Comparison of ENCODE assay signal across 14 mouse cellular contexts in genomic region chr9:98400185-98400894, GRCm38 (mm10). TPM values are rescaled to one million over a fixed set of nuclear protein-coding genes. Genes with fewer than 3 reads are reported as not detected.
A peak's percentile ranks its signal among the peaks of the same experiment; 100 is the strongest.
DNase-seq lines count a peak whose midpoint lies in the region; ATAC-seq and TF ChIP-seq lines count a peak whose summit lies in the region.
"Had no signal": no experiment of that assay in that cellular context is flagged by ENCODE, and none has a peak within 500 bp of the region (broad histone marks: within the 10 kb centered on the region; RNA-seq: fewer than 3 reads in every experiment).

No protein-coding gene starts in this region.

- H3K27me3 ChIP-seq in cerebellum, adult 2 months (ENCODE audit: control insufficient read depth, insufficient read depth, low read length) = 0 out of 2 replicates have a peak, but pooled peaks cover 1% of the 10 kb centered on the region
- no peaks in the 10 kb centered on the region for H3K27me3 ChIP-seq in forebrain, embryonic 15.5 days
- H3K27me3 ChIP-seq: neural tube, embryonic 15.5 days had no signal

- no peak overlapping the region for H3K4me2 ChIP-seq in forebrain, embryonic 15.5 days (replicated peaks)
- H3K4me2 ChIP-seq: neural tube, embryonic 15.5 days had no signal

- TF ChIP-seq POLR2A in cerebellum, adult 2 months (IDR thresholded peaks at IDR 0.05; ENCODE audit: borderline replicate concordance, insufficient read depth, low read length) = no peak

- TF ChIP-seq CTCF in cerebellum, adult 2 months (IDR thresholded peaks at IDR 0.05; ENCODE audit: borderline replicate concordance, insufficient read depth, low read depth, low read length) = no peak
- no peak for TF ChIP-seq CTCF in layer of hippocampus, adult 2 months (conservative IDR thresholded peaks at IDR 0.05)

- H3K4me3 ChIP-seq in cerebellum, adult 2 months (replicated peaks; ENCODE audit: insufficient read depth, low read depth, low read length) = no peak overlapping the region
- no peak overlapping the region for H3K4me3 ChIP-seq in layer of hippocampus, adult 2 months
- no peak overlapping the region for H3K4me3 ChIP-seq in forebrain, embryonic 15.5 days
- H3K4me3 ChIP-seq: neural tube, embryonic 15.5 days had no signal

- peaks cover 3% of the 10 kb centered on the region; the same call in 1 of the 2 replicates for H3K4me1 ChIP-seq in cerebellum, adult 2 months (ENCODE audit: control insufficient read depth, insufficient read depth, low read length)
- peaks cover 3% of the 10 kb centered on the region for H3K4me1 ChIP-seq in forebrain, embryonic 15.5 days
- H3K4me1 ChIP-seq: neural tube, embryonic 15.5 days had no signal

- H3K9ac ChIP-seq in forebrain, embryonic 15.5 days (replicated peaks) = no peak overlapping the region
- H3K9ac ChIP-seq: forebrain, postnatal 0 days; neural tube, embryonic 15.5 days had no signal

- intact Hi-C loops in left cerebral cortex, postnatal 4 days (cut with DNase I) = no loop called here

- no peak for ATAC-seq in forebrain, embryonic 15.5 days (replicated peaks)
- ATAC-seq in erythroblast, adult 5-6 weeks (replicated peaks; ENCODE audit: low FRiP score, poor library complexity, severe bottlenecking) = no peak
- ATAC-seq: forebrain, postnatal 0 days had no signal

- H3K27ac ChIP-seq in cerebellum, adult 2 months (ENCODE audit: insufficient read depth, low read length) = no peak overlapping the region
- 0 out of 2 replicates have a peak overlapping the region, but pooled peaks have one; percentile 36 for H3K27ac ChIP-seq in layer of hippocampus, adult 2 months
- no peak overlapping the region for H3K27ac ChIP-seq in forebrain, embryonic 15.5 days (replicated peaks)
- H3K27ac ChIP-seq: neural tube, embryonic 15.5 days had no signal

- H3K9me3 ChIP-seq in forebrain, embryonic 15.5 days = no peaks in the 10 kb centered on the region
- H3K9me3 ChIP-seq: G1E; neural tube, embryonic 15.5 days had no signal

- no peaks in the 10 kb centered on the region for H3K36me3 ChIP-seq in forebrain, embryonic 15.5 days
- H3K36me3 ChIP-seq: neural tube, embryonic 15.5 days had no signal

- WGBS in cerebellum, adult 2 months = 35% methylated on average over 13 of the region's 13 CpGs
- 56% methylated on average over 13 of the region's 13 CpGs for WGBS in forebrain, embryonic 15.5 days

- DNase-seq in cerebellum, adult 2 months = peak; percentile 19 to 37
- DNase-seq in cerebellum, adult 11 months = no peak
- DNase-seq in NIH3T3 (ENCODE audit: low read depth) = peak; percentile 45
- DNase-seq in layer of hippocampus, adult 2 months (ENCODE audit: low spot score in 2 of 2) = peak; percentile 27 to 69
- peak; percentile 19 for DNase-seq in left cerebral cortex, postnatal 4 days
- DNase-seq in spleen, adult 18-20 months = no peak
- DNase-seq: forebrain, postnatal 0 days; kidney, postnatal 14 days; liver; lung, postnatal 14 days had no signal

RNA-seq across cellular contexts. Expression of gene Rbp1, which starts 22.4 kb away (rescaled TPM):
- 6.2 and 11.0 TPM in 2 replicates for polyA plus RNA-seq in cerebellum, adult 2 months (2012; rRNA removed)
- total RNA-seq in layer of hippocampus, adult 2 months (2021) = 1 to 10 TPM; 4.3 to 4.9 TPM
- total RNA-seq in left cerebral cortex, postnatal 4 days (2021) = 1 to 10 TPM; 9.1 to 9.6 TPM
- 42.7 and 49.4 TPM in 2 replicates for polyA plus RNA-seq in forebrain, embryonic 15.5 days (2015; fragmentation: Nextera tagmentation; extraction: Ambion mirVana)
- total RNA-seq in erythroblast, adult 5-6 weeks (2015; ENCODE audit: low replicate concordance) = 0.84 and 5.2 TPM in 2 replicates
- 0.70 TPM in 1 of 2 replicates, not detected in the other for total RNA-seq in erythroblast, adult 5-6 weeks (2017; ENCODE audit: low replicate concordance)
- polyA plus RNA-seq: G1E had no signal

Comparison
In these comparisons a context has a peak if more than half of its experiments do, and no peak if none do; other contexts are left out.
1. DNase-seq: peak in cerebellum, adult 2 months (2 of 2), NIH3T3 (single experiment), layer of hippocampus, adult 2 months (2 of 2) and left cerebral cortex, postnatal 4 days (single experiment); none in cerebellum, adult 11 months (single experiment) and spleen, adult 18-20 months (0 of 2).